Mouse (Mus musculus): ENCODE results near the gene Abcb9. TPM values are rescaled to one million over a fixed set of nuclear protein-coding genes. Genes with fewer than 3 reads are reported as not detected.

Abcb9 gene
- total and polyA plus RNA-seq, 3 experiments, result 0.60 to 0.75 (median 0.62) TPM

- no peak overlapping the region; the same call in 1 of the 2 replicates for H3K4me3 ChIP-seq (ENCODE audit: low read depth, low read length)
- ATAC-seq (ENCODE audit: extremely low read depth, insufficient number of reproducible peaks, low FRiP score, poor library complexity, severe bottlenecking), result no peak
- no peaks in the 10 kb centered on the region for H3K9me3 ChIP-seq (replicated peaks)
- H3K27me3 ChIP-seq (ENCODE audit: insufficient read depth, low read length), result no peaks in the 10 kb centered on the region
- peaks cover 64% of the 10 kb centered on the region for H3K36me3 ChIP-seq (replicated peaks)
- TF ChIP-seq TAL1 (conservative IDR thresholded peaks at IDR 0.05; ENCODE audit: low read depth, low read length), result no peak
- TF ChIP-seq POLR2AphosphoS5 (IDR thresholded peaks at IDR 0.05; ENCODE audit: insufficient replicate concordance, low read depth, low read length), result no peak
- TF ChIP-seq GATA1 (IDR thresholded peaks at IDR 0.05; ENCODE audit: borderline replicate concordance, low read length), result no peak
- no peak for TF ChIP-seq CTCF (IDR thresholded peaks at IDR 0.05; ENCODE audit: low read depth, low read length)
- TF ChIP-seq GATA2 (IDR thresholded peaks at IDR 0.05; ENCODE audit: borderline replicate concordance, low read depth, low read length), result no peak
- no peak for DNase-seq (ENCODE audit: low spot score)
- H3K4me1 ChIP-seq (ENCODE audit: insufficient read depth, low read depth, low read length), result peaks cover 78% of the 10 kb centered on the region
These were observed 66.9 kb downstream of the Abcb9 start for GRCm38 (mm10) chr5:124028680-124029079.

- Histone ChIP-seq H3K27me3 (ENCODE audit: insufficient read depth, low read length) (no peaks in the 10 kb centered on the region), H3K36me3 (replicated peaks) (peaks cover 70% of the 10 kb centered on the region), H3K4me1 (ENCODE audit: insufficient read depth, low read depth, low read length) (peaks cover 86% of the 10 kb centered on the region), H3K4me3 (ENCODE audit: low read depth, low read length) (peak overlapping the region; percentile 18; the same call in 1 of the 2 replicates), H3K9me3 (replicated peaks) (no peaks in the 10 kb centered on the region)
- DNase-seq (ENCODE audit: low spot score) (no peak), ATAC-seq (ENCODE audit: extremely low read depth, insufficient number of reproducible peaks, low FRiP score, poor library complexity, severe bottlenecking) (no peak)
- no peak for TF ChIP-seq TAL1 (conservative IDR thresholded peaks at IDR 0.05; ENCODE audit: low read depth, low read length)
- no peak for TF ChIP-seq CTCF (IDR thresholded peaks at IDR 0.05; ENCODE audit: low read depth, low read length)
- no peak for TF ChIP-seq GATA1 (IDR thresholded peaks at IDR 0.05; ENCODE audit: borderline replicate concordance, low read length)
- no peak for TF ChIP-seq GATA2 (IDR thresholded peaks at IDR 0.05; ENCODE audit: borderline replicate concordance, low read depth, low read length)
- no peak for TF ChIP-seq POLR2AphosphoS5 (IDR thresholded peaks at IDR 0.05; ENCODE audit: insufficient replicate concordance, low read depth, low read length)
These were observed 67.7 kb downstream of the Abcb9 start for GRCm38 (mm10) chr5:124027702-124028470.

GRCm38 (mm10) chr5:124026568-124026967, 69.0 kb downstream of the Abcb9 start:
- Histone ChIP-seq H3K36me3 (replicated peaks) (peaks cover 77% of the 10 kb centered on the region), H3K4me3 (ENCODE audit: low read depth, low read length) (no peak overlapping the region), H3K4me1 (ENCODE audit: insufficient read depth, low read depth, low read length) (peaks cover 90% of the 10 kb centered on the region), H3K27me3 (ENCODE audit: insufficient read depth, low read length) (no peaks in the 10 kb centered on the region), H3K9me3 (replicated peaks) (no peaks in the 10 kb centered on the region)
- no peak for ATAC-seq (ENCODE audit: extremely low read depth, insufficient number of reproducible peaks, low FRiP score, poor library complexity, severe bottlenecking)
- TF ChIP-seq POLR2AphosphoS5 (IDR thresholded peaks at IDR 0.05; ENCODE audit: insufficient replicate concordance, low read depth, low read length) (no peak), CTCF (IDR thresholded peaks at IDR 0.05; ENCODE audit: low read depth, low read length) (no peak), GATA1 (IDR thresholded peaks at IDR 0.05; ENCODE audit: borderline replicate concordance, low read length) (no peak), GATA2 (IDR thresholded peaks at IDR 0.05; ENCODE audit: borderline replicate concordance, low read depth, low read length) (no peak), TAL1 (conservative IDR thresholded peaks at IDR 0.05; ENCODE audit: low read depth, low read length) (no peak)
- DNase-seq (ENCODE audit: low spot score), result no peak

- H3K4me1 ChIP-seq (ENCODE audit: insufficient read depth, low read depth, low read length), result peaks cover 94% of the 10 kb centered on the region
- peaks cover 84% of the 10 kb centered on the region for H3K36me3 ChIP-seq (replicated peaks)
- TF ChIP-seq POLR2AphosphoS5 (IDR thresholded peaks at IDR 0.05; ENCODE audit: insufficient replicate concordance, low read depth, low read length) (no peak), GATA2 (IDR thresholded peaks at IDR 0.05; ENCODE audit: borderline replicate concordance, low read depth, low read length) (no peak), GATA1 (IDR thresholded peaks at IDR 0.05; ENCODE audit: borderline replicate concordance, low read length) (no peak), CTCF (IDR thresholded peaks at IDR 0.05; ENCODE audit: low read depth, low read length) (no peak), TAL1 (conservative IDR thresholded peaks at IDR 0.05; ENCODE audit: low read depth, low read length) (no peak)
- no peaks in the 10 kb centered on the region for H3K9me3 ChIP-seq (replicated peaks)
- H3K4me3 ChIP-seq (ENCODE audit: low read depth, low read length), result no peak overlapping the region; the same call in 1 of the 2 replicates
- ATAC-seq (ENCODE audit: extremely low read depth, insufficient number of reproducible peaks, low FRiP score, poor library complexity, severe bottlenecking) (no peak), DNase-seq (ENCODE audit: low spot score) (no peak)
- H3K27me3 ChIP-seq (ENCODE audit: insufficient read depth, low read length), result no peaks in the 10 kb centered on the region
These were observed 69.8 kb downstream of the Abcb9 start for GRCm38 (mm10) chr5:124025587-124026441.

DNA sequence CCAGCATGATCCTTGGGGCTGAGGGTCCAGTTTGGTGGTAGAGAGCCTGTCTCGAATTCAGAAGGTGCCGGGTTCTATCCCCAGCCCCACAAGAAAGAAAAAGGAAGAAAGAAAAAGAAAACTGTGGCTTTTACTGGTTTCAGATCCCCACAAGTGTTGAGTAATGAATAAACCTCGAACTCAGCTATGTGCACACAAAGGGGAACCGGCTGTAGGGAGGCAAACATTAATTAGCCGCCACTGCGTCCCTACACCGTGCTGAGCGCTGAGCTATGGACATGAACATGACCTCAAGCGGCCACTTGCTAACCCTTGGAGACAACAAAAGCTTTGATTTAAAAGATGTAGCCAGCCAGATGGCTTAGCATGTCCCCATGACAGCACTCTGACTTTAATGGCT, 70.5 kb downstream of the Abcb9 start:
- DNase-seq (ENCODE audit: low spot score), result no peak
- no peaks in the 10 kb centered on the region for H3K27me3 ChIP-seq (ENCODE audit: insufficient read depth, low read length)
- TF ChIP-seq TAL1 (conservative IDR thresholded peaks at IDR 0.05; ENCODE audit: low read depth, low read length), result no peak
- no peak for TF ChIP-seq GATA1 (IDR thresholded peaks at IDR 0.05; ENCODE audit: borderline replicate concordance, low read length)
- TF ChIP-seq GATA2 (IDR thresholded peaks at IDR 0.05; ENCODE audit: borderline replicate concordance, low read depth, low read length), result no peak
- no peak for TF ChIP-seq CTCF (IDR thresholded peaks at IDR 0.05; ENCODE audit: low read depth, low read length)
- no peak for TF ChIP-seq POLR2AphosphoS5 (IDR thresholded peaks at IDR 0.05; ENCODE audit: insufficient replicate concordance, low read depth, low read length)
- peaks cover 92% of the 10 kb centered on the region for H3K4me1 ChIP-seq (ENCODE audit: insufficient read depth, low read depth, low read length)
- no peak overlapping the region for H3K4me3 ChIP-seq (ENCODE audit: low read depth, low read length)
- no peaks in the 10 kb centered on the region for H3K9me3 ChIP-seq (replicated peaks)
- ATAC-seq (ENCODE audit: extremely low read depth, insufficient number of reproducible peaks, low FRiP score, poor library complexity, severe bottlenecking), result no peak
- H3K36me3 ChIP-seq (replicated peaks), result peaks cover 84% of the 10 kb centered on the region

GRCm38 (mm10) chr5:124024677-124025076, 70.9 kb downstream of the Abcb9 start:
- H3K9me3 ChIP-seq (replicated peaks), result no peaks in the 10 kb centered on the region
- peaks cover 93% of the 10 kb centered on the region for H3K4me1 ChIP-seq (ENCODE audit: insufficient read depth, low read depth, low read length)
- no peak for DNase-seq (ENCODE audit: low spot score)
- H3K4me3 ChIP-seq (ENCODE audit: low read depth, low read length), result no peak overlapping the region
- H3K27me3 ChIP-seq (ENCODE audit: insufficient read depth, low read length), result no peaks in the 10 kb centered on the region
- TF ChIP-seq TAL1 (conservative IDR thresholded peaks at IDR 0.05; ENCODE audit: low read depth, low read length) (no peak), POLR2AphosphoS5 (IDR thresholded peaks at IDR 0.05; ENCODE audit: insufficient replicate concordance, low read depth, low read length) (no peak)
- no peak for ATAC-seq (ENCODE audit: extremely low read depth, insufficient number of reproducible peaks, low FRiP score, poor library complexity, severe bottlenecking)
- peaks cover 86% of the 10 kb centered on the region for H3K36me3 ChIP-seq (replicated peaks)

Measured in G1E (cell line).